Mouse (Mus musculus) stomach, postnatal 0 days (tissue): Measurements from ENCODE around the gene Grm1.

Experiments
- CTCF ChIP-seq: IDR thresholded peaks from 2 replicates; pipeline ENCODE4 v1.5.1; 2016; ENCODE audit warnings: antibody characterized with exemption, low read depth, mild to moderate bottlenecking, moderate library complexity
- EP300 ChIP-seq: optimal IDR thresholded peaks from 2 replicates; pipeline ENCODE3; 2016; ENCODE audit warnings: antibody characterized with exemption

DNA sequence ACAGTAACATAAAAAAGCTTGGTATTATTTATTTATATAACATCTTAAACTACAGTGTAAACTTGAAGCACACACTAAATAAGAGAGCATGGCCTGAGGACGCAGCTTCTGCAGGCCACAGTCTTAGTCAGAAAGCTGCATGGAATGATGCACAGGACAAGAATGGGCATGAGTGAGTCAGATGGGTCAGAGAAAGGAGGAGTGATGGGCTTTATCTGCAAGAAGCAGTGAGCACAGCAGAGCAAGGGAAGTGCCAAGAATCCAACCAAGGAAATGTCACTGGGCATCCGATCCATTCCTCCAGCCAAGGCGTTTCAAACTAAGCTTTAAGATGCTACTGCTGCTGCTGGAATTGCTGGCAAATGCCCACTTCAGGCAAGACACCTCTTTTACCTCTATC, 131.6 kb downstream of the Grm1 start:
- no peak for TF ChIP-seq CTCF
- TF ChIP-seq EP300, result no peak
